8 mouse cellular contexts compared by ENCODE assay signal in the genomic region with DNA sequence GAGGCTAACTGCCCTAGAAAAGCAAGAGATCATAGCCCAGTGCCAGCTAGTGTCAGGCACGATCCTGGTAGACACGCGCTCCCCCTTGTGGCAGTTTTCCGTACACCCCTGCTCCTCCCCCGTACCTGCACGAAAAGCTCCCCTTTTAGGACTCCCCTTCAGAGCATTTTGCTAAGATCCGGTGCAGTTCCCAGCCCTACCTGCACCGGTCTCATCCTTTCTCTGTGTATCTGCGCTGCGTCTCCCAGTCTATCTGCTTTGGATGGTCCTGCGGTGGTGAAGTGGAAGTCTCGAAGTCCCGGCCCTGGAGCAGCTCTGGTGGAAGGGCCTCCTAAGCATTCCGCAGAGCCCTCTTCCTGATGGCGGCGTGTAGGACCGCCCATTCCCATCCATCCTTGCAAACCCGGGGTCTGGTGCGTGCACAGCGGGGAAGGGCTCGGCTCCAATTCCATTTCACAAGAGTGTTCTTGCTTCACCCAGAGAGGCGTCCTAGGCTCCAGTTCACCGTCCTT. TPM values are rescaled to one million over a fixed set of nuclear protein-coding genes. Genes with fewer than 3 reads are reported as not detected.
DNase-seq lines count a peak whose midpoint lies in the region; ATAC-seq and TF ChIP-seq lines count a peak whose summit lies in the region.

Fcor (minus strand) TSS at position 383 of the 512 bp plus-strand sequence.

- peaks cover 8% of the 10 kb centered on the region for H3K27me3 ChIP-seq in G1E (ENCODE audit: insufficient read depth, low read length)
- H3K27me3 ChIP-seq in forebrain, postnatal 0 days (ENCODE audit: insufficient read depth, low read length) = no peaks in the 10 kb centered on the region
- no peaks in the 10 kb centered on the region for H3K27me3 ChIP-seq in lung, embryonic 15.5 days

- H3K4me1 ChIP-seq in G1E (ENCODE audit: insufficient read depth, low read depth, low read length) = peaks cover 29% of the 10 kb centered on the region
- no peaks in the 10 kb centered on the region for H3K4me1 ChIP-seq in forebrain, postnatal 0 days (ENCODE audit: insufficient read depth)
- peaks cover 12% of the 10 kb centered on the region; the same call in 1 of the 2 replicates for H3K4me1 ChIP-seq in lung, embryonic 15.5 days

- peak; percentile 65 for DNase-seq in G1E (ENCODE audit: low spot score)
- DNase-seq in cerebellum, adult 18-20 months = peak; percentile 92 to 93
- DNase-seq in forebrain, postnatal 0 days = peak; percentile 92
- DNase-seq in heart, postnatal 4 days = peak; percentile 84
- peak; percentile 86 to 92 for DNase-seq in layer of hippocampus, adult 8-10 months (ENCODE audit: low spot score in 2 of 2)
- peak; percentile 63 for DNase-seq in ovary, postnatal 10 days (ENCODE audit: low spot score)
- DNase-seq in thymus, postnatal 10 days (ENCODE audit: low spot score in 2 of 2) = peak; percentile 77 to 92

- ATAC-seq in G1E (ENCODE audit: extremely low read depth, insufficient number of reproducible peaks, low FRiP score, poor library complexity, severe bottlenecking) = peak; percentile 63
- peak; percentile 87 for ATAC-seq in forebrain, postnatal 0 days
- ATAC-seq in lung, embryonic 15.5 days (ENCODE audit: borderline replicate concordance, extremely low read depth, low FRiP score, low TSS enrichment) = peak; percentile 88

- H3K9ac ChIP-seq in forebrain, postnatal 0 days = peak within 1 kb of the TSS; percentile 65
- H3K9ac ChIP-seq in lung, embryonic 15.5 days = peak within 1 kb of the TSS; percentile 59

- H3K27ac ChIP-seq in forebrain, postnatal 0 days (ENCODE audit: low read depth, low read length) = peak within 1 kb of the TSS; percentile 74
- H3K27ac ChIP-seq in lung, embryonic 15.5 days = peak within 1 kb of the TSS; percentile 54; the same call in 1 of the 2 replicates

- TF ChIP-seq CTCF in G1E (IDR thresholded peaks at IDR 0.05; ENCODE audit: low read depth, low read length) = peak; percentile 80
- peak; percentile 89 for TF ChIP-seq CTCF in forebrain, postnatal 0 days (IDR thresholded peaks at IDR 0.05; ENCODE audit: low read depth)

- H3K9me3 ChIP-seq in G1E (replicated peaks) = no peaks in the 10 kb centered on the region
- no peaks in the 10 kb centered on the region for H3K9me3 ChIP-seq in forebrain, postnatal 0 days (ENCODE audit: low read length)
- H3K9me3 ChIP-seq in lung, embryonic 15.5 days = no peaks in the 10 kb centered on the region

- peak within 1 kb of the TSS; percentile 56 for H3K4me3 ChIP-seq in G1E (ENCODE audit: low read depth, low read length)
- peak within 1 kb of the TSS; percentile 58 for H3K4me3 ChIP-seq in forebrain, postnatal 0 days (ENCODE audit: low read depth, low read length)
- peak within 1 kb of the TSS; percentile 61 for H3K4me3 ChIP-seq in lung, embryonic 15.5 days

- no peaks in the 10 kb centered on the region for H3K36me3 ChIP-seq in G1E (replicated peaks)
- no peaks in the 10 kb centered on the region for H3K36me3 ChIP-seq in forebrain, postnatal 0 days (ENCODE audit: insufficient read depth)
- H3K36me3 ChIP-seq in lung, embryonic 15.5 days = no peaks in the 10 kb centered on the region

- peak within 1 kb of the TSS; percentile 63 for H3K4me2 ChIP-seq in forebrain, postnatal 0 days (ENCODE audit: low read depth)
- H3K4me2 ChIP-seq in lung, embryonic 15.5 days = peak within 1 kb of the TSS; percentile 67

- WGBS in forebrain, postnatal 0 days = under 1% methylated on average over 23 of the region's 23 CpGs
- under 1% methylated on average over 23 of the region's 23 CpGs for WGBS in lung, embryonic 15.5 days

RNA-seq across cellular contexts. Expression of gene Fcor, which starts in this region (rescaled TPM):
- total RNA-seq in G1E (2014; fragmentation: Nextera tagmentation) (not detected in 2 replicates), G1E (2017) (not detected in 2 replicates)
- not detected in 2 replicates for polyA plus RNA-seq in G1E (2012)
- total RNA-seq in forebrain, postnatal 0 days (2014; rRNA removed) = 9.8 and 13.7 TPM in 2 replicates
- polyA plus RNA-seq in forebrain, postnatal 0 days (2015; fragmentation: Nextera tagmentation; extraction: Ambion mirVana) = 21.0 and 22.2 TPM in 2 replicates
- under 1 TPM; 0.81 to 0.86 TPM for total RNA-seq in heart, postnatal 4 days (2021)
- 10 to 100 TPM in 3 of 4 experiments, 1 to 10 TPM in 1; 9.9 to 18.1 (median 14.7) TPM for total RNA-seq in layer of hippocampus, adult 8-10 months (2022)
- 6.8 and 8.2 TPM in 2 replicates for polyA plus RNA-seq in lung, embryonic 15.5 days (2015; fragmentation: Nextera tagmentation; extraction: Ambion mirVana)

Comparison
In these comparisons a context has a peak if more than half of its experiments do, and no peak if none do; other contexts are left out.
1. Peak in every context shown above with its lines: DNase-seq, ATAC-seq, H3K4me3 ChIP-seq and H3K27ac ChIP-seq.
2. Peak in DNase-seq, ATAC-seq and H3K4me3 ChIP-seq in G1E; RNA of the gene not detected or under 1 TPM.
3. Peak in DNase-seq in heart, postnatal 4 days; RNA of the gene not detected or under 1 TPM.